Mouse (Mus musculus): ENCODE results near the gene Rnaset2a.

DNA sequence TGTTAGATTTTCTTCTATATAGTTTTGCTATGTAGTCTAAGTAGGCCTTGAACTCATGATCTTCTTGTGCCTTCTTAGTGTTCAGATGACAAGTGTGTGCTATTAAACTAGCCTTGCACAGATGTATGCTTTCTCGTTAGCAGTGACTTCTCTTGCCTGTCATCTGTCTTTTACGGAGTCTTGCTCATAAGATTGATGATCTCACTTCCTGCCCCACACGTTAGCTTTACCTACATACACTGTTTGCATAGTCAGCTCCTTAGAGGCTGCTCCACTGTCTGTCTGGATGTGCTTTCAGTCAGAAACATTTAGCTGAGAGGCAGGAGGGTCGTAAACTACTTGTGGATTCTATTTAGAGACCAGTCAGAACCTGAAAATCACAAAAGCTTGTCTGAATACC, 23.2 kb upstream of the Rnaset2a start:
- TF ChIP-seq CTCF (IDR thresholded peaks at IDR 0.05; ENCODE audit: control insufficient read depth, insufficient read depth, low read length) = no peak
- TF ChIP-seq POLR2A (IDR thresholded peaks at IDR 0.05; ENCODE audit: borderline replicate concordance, control insufficient read depth, low read depth, low read length) = no peak

Data from bone marrow, adult 2 months (tissue).